Mouse (Mus musculus): ENCODE measurements around the gene Sars2.

Sars2 gene

GRCm38 (mm10) chr7:28741709-28742438 is at the start of gene Sars2, which contains the start of gene Mrps12:
TSS of gene Sars2 (plus strand) at chr7:28741992.
TSS of gene Mrps12 (minus strand) at chr7:28741820.
- in situ Hi-C loops (cut with MboI, MseI): no loop called here

GRCm38 (mm10) chr7:28692545-28693320 is 49.1 kb upstream of the Sars2 start, which contains the start of gene Fbxo27:
TSS of gene Fbxo27 (plus strand) at chr7:28692849.
- in situ Hi-C loops (cut with MboI, MseI): no loop called here

DNA sequence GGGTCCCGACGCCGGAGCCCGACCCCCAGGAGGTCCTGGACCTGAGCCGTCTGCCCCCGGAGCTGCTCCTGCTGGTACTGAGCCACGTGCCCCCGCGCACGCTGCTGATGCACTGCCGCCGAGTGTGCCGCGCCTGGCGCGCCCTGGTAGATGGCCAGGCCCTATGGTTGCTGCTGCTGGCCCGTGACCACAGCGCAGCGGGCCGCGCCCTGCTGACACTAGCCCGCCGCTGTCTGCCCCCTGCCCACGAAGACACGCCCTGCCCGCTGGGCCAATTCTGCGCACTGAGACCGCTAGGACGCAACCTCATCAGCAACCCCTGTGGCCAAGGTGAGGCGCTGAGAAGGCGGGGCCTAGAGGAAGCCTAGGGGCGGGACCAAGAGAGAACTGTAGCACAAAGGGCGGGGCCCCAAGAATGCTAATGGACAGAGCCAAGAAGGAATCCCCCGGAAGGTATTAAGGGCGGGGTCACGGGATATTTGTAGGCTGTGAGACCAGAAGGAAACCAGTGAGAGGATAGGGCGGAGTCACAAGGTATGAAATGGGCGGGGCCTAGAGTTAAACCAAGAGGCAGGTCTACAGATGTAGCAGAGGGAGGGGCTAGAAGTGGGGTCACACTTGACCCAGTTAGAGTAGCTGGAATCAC is 48.3 kb upstream of the Sars2 start:
- in situ Hi-C loops (cut with MboI, MseI): no loop called here

GRCm38 (mm10) chr7:28694423-28694822 is 47.4 kb upstream of the Sars2 start:
- in situ Hi-C loops (cut with MboI, MseI): no loop called here

GRCm38 (mm10) chr7:28694966-28695511 is 46.8 kb upstream of the Sars2 start:
- in situ Hi-C loops (cut with MboI, MseI): no loop called here

- in situ Hi-C loops (cut with MboI, MseI): no loop called here
Measured at GRCm38 (mm10) chr7:28697277-28697676, 44.5 kb upstream of the Sars2 start.

GRCm38 (mm10) chr7:28700269-28700668 is 41.5 kb upstream of the Sars2 start:
- in situ Hi-C loops (cut with MboI, MseI): loop anchor here (5.0 kb wide), 1 partner anchor 33 kb away; no protein-coding TSS in a partner anchor

DNA sequence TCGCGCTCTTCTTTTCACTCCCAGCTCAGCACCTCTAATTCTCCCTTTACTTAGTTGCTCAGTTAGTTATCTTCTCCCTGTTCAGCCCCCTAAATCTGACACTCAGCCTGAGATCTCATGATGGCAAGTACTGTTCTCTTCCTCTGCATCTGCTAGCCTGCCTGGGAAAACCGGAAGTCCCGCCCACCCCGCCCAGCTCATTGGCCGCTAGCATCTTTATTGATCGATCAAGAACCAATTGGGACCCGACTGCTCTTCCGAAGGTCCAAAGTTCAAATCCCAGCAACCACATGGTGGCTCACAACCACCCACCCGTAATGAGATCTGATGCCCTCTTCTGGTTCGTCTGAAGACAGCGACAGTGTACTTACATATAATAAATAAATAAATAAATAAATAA is 40.5 kb upstream of the Sars2 start:
- in situ Hi-C loops (cut with MboI, MseI): loop anchor here (5.0 kb wide), 1 partner anchor 34 kb away; no protein-coding TSS in a partner anchor

DNA sequence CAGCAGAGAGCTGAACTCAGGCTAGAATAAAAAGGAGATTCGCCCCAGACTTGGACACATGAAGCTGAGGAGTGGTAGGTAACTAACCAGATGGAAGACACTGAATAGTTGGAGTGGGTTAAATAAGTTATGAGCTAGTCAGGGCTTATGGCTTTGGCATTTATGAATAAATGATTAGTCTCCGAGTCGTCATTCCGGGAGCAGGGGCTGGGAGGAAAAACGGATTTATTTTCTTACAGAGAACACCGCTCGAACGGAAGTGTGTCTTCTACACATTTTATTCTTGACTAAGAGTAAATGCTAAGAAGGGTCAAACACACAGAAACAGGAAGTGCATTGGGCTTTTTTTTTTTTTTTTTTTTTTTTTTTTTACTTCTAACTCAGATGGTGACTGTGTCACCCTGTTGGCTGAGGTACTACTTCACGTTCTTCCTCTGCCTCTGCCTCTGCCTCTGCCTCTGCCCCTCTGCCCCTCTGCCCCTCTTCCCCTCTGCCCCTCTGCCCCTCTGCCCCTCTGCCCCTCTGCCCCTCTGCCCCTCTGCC is 39.1 kb upstream of the Sars2 start:
- in situ Hi-C loops (cut with MboI, MseI): loop anchor here (5.0 kb wide), 1 partner anchor 35 kb away; no protein-coding TSS in a partner anchor

- in situ Hi-C loops (cut with MboI, MseI): no loop called here
Measured at GRCm38 (mm10) chr7:28709454-28709853, 32.3 kb upstream of the Sars2 start.

- in situ Hi-C loops (cut with MboI, MseI): no loop called here
Measured at GRCm38 (mm10) chr7:28710962-28711361, 30.8 kb upstream of the Sars2 start.

- in situ Hi-C loops (cut with MboI, MseI): no loop called here
Measured at GRCm38 (mm10) chr7:28714667-28715066, 27.1 kb upstream of the Sars2 start.

- in situ Hi-C loops (cut with MboI, MseI): no loop called here
Measured at GRCm38 (mm10) chr7:28715598-28715997, 26.2 kb upstream of the Sars2 start.

GRCm38 (mm10) chr7:28716590-28717281 is 25.1 kb upstream of the Sars2 start, which contains the start of gene Fbxo17:
TSS of gene Fbxo17 (plus strand) at chr7:28716804.
- in situ Hi-C loops (cut with MboI, MseI): no loop called here

- in situ Hi-C loops (cut with MboI, MseI): no loop called here
Measured at GRCm38 (mm10) chr7:28717726-28718125, 24.1 kb upstream of the Sars2 start.

DNA sequence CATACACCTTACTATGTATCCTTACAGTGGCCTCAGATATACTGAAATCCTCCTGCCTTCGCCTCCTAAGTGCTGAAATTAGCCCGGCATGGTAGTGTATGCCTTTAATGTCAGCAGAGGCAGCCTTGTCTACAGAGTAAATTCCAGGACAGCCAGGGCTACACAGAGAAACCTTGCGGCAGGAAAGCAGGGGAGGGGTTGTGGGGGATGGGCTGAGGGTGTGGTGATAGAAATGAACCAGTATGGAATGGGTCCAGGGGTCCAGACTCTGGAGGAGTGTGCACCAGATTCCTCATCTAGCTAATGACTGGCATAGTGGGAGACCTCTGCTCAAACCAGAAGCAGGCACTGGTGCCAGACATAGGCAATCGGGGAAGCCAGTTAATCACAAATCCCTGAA is 22.6 kb upstream of the Sars2 start:
- in situ Hi-C loops (cut with MboI, MseI): no loop called here

- in situ Hi-C loops (cut with MboI, MseI): loop anchor here (10.0 kb wide), 1 partner anchor 115 kb away; no protein-coding TSS in a partner anchor
Measured at GRCm38 (mm10) chr7:28719650-28720049, 22.1 kb upstream of the Sars2 start.

DNA sequence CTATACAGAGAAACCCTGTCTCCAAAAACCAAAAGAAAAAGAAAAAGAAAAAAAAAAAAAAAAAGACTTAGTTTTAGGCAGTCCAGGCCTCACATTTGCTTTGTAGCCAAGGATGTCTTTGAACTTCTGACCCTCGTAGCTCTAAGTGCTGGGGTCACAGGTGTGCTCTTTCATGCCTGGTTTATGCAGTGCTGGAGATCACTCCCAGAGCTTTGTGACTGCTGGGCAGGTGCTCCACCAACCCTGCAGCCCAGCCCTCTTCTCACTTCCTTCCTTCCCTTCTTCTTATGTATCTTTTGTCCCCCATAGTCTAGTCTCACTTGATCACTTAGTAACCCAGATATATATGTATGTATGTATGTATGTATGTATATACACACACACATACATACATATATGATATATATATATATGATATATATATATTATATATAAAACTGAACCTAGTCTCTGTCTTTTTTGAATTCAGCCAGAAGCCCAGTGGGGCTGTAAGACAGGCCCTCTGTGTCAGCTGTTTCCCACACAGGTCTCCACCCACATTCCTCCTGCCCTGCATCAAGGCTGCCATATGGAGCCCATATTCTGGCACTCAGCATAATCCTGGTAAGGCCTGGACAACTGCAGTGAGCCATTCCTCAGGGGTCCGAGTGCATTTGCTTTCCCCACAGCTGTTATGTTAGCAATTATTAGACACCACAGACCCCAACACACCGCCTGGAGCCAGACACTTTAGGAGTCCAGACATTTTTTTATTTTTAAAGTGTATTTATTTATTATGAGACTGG is 20.8 kb upstream of the Sars2 start:
- in situ Hi-C loops (cut with MboI, MseI): loop anchor here (10.0 kb wide), 1 partner anchor 116 kb away; no protein-coding TSS in a partner anchor

GRCm38 (mm10) chr7:28722079-28722478 is 19.7 kb upstream of the Sars2 start:
- in situ Hi-C loops (cut with MboI, MseI): loop anchor here (10.0 kb wide), 1 partner anchor 117 kb away; no protein-coding TSS in a partner anchor

DNA sequence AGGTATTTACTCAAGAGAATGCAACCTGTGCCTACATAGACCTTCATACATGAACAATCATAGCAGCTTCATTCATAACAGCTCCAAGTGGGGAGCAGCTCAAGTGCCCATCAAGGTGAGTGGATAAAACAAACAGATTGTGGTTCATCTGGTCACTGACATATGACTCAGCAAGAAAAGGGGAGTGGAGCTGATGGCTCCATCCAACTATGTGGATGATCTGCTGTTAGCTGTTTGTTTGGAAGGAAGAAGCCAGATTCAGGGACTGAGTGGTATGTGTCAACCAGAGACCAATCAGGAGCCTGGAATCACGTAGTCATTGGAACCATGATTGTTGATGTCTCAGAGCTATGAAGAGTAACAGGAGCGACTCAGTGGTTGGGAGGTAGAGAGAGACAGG is 17.2 kb upstream of the Sars2 start:
- in situ Hi-C loops (cut with MboI, MseI): loop anchor here (10.0 kb wide), 1 partner anchor 120 kb away; no protein-coding TSS in a partner anchor
